Mouse (Mus musculus) kidney, adult 18-20 months (tissue): ENCODE measurements around the gene Cep164.

Source experiments
- DNase-seq: peaks from one replicate; pipeline ENCODE4 v3.0.0; 2021

Cep164 gene

DNA sequence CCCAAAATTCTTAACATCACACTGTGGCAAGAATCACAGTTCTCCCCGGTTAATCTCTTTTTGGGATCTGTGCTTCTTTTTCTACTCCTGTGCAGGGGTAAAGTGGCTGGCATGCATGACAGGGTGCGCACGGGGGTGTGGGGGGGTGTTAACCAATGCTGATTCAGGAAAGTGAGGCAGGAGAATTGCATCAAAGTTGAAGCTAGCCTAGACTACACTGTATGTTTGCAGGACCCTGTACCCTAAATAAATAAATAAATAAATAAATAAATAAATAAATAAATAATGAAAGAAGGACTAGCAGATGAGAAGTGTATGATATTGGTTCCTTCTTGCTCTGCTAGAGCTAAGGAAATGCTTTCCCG lies 9.6 kb upstream of the Cep164 start:
- no peak for DNase-seq

DNA sequence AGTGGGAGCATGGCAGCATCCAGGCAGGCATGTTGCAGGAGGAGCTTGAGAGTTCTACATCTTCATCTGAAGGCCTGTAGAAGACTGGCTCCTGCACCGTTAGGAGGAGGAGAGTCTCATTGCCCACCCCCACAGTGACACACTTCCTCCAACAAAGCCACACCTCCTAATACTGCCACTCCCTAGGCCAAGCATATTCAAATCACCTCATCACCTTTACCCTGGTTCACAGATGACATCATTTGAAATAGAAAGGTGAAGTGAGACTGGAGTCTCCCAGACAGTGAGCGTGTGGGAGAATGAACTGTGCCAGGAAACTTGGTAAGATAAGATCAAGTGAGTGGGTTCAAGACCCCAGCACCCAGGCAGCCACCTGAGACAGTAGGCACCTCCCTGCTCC lies 5.0 kb upstream of the Cep164 start:
- DNase-seq, result no peak

GRCm38 (mm10) chr9:45832898-45833297 lies 4.4 kb upstream of the Cep164 start:
- no peak for DNase-seq

- DNase-seq, result peak; percentile 77
Measured at GRCm38 (mm10) chr9:45829107-45829506, 616 bp upstream of the Cep164 start.

DNA sequence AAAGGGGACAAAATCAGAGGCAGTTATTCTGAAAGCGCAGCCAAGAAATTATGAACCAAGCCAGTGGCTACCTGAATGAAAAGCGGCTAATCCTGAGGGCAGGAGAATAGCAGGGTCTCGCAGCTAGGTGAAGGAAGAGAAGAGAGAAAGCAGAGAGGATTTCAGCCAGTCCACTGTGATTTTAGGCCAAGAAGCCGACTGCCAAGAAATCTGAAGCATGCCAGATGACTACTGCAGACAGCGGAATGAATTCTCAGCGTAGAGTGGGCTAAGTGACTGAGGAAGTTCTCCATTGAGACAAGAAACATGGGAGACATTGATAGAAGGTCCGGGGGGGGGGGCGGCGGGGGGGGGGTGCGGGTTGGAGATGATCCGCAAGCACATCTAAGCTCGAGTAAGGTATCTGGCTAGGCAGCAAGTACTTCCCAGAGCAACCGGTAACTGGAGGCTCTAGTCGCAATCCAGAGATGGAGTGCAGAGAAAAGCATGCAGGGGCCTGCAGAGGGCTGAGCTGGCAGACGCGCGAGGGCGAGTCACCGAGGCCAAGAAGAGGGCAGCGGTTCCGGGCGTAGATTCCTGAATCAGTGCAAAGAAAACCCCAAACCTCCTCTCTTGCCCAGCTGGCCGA lies 714 bp downstream of the Cep164 start:
- no peak for DNase-seq

DNA sequence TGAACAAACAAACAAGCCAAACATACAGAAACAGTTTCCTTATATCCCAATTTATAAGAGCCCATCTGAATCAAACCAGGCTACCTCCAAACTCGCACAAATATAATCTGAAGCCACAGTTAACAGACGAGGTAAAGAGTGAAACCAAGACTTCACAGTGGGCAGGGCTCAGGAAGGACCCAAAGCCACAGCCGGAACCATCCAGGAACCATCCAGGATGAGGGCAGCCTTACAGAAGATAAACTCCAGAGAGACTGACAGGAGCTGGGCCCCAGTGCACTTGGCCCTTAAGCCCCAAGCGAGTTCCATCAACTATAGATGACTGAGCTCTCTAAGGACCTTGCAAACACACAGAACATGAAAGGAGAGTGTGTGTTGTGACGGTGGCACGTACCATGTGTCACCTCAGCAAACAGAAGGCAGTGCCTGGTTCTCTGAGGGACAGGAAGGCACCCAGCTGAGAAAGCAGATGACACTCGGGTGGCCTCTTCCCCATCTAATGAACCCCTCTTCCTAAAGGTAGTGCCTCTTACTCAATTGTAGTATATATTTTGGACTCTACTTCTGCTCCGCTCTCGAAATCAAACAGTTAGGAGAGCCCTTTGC lies 10.0 kb downstream of the Cep164 start:
- no peak for DNase-seq

DNA sequence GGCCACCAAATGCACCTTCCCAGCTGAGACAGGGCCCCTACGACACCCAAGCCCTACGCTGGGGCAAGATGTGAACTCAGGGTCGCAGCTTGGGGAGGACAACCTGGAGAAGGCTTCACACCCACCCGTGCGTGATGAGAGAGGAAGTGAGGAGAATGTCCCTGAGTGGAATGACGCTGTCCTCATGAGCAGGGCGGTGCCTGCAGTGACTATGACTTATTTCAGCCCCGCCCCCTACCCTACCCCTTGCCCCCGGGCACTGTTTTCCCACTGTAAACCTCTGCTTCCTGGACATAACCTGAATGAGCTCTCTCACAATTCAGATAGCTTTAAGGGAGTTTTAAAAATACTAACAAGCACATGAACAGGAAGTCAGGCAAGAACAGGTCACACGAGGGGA lies 13.0 kb downstream of the Cep164 start:
- DNase-seq, result no peak

DNA sequence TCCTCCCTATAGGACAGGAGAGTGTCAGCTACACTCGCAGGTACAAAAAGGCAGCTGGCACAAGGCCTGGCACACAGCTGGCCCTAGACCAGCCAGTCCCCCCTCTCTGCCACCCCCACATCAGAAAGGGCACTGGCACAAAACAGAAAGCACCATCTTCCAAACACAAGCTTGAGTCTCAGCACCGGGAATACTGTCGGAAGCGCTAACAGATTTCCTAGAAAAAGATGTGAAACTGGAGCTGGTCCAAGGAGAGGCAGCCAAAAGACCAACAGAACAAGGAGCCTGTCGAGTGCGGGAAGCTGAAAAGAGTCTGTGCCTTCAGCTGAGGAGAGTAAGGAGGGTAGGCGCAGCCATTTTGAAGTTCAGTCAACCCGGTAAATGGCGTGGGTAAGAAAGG lies 13.4 kb downstream of the Cep164 start:
- peak; percentile 19 for DNase-seq

DNA sequence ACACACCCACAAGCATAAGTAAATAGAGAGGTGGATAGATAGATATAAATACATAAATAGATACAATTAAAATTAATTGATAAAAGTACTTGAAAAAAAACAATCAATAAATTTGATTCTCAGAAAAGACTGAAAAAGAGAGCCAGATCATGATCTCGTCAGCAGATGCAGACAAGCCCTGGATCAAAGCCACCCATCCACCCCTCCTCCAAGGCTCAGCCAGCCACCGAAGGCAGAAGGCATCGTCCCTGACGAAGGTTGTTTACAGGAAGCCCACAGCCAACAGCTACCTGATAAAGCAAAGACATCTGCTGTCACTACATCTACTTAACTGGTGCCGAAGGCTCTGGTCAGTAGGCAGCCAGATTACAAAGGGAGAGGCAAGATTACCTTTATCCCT lies 16.5 kb downstream of the Cep164 start:
- DNase-seq, result no peak

- DNase-seq, result no peak
Measured at GRCm38 (mm10) chr9:45807761-45808160, 20.7 kb downstream of the Cep164 start.

GRCm38 (mm10) chr9:45807337-45807736 lies 21.2 kb downstream of the Cep164 start:
- DNase-seq, result no peak

DNA sequence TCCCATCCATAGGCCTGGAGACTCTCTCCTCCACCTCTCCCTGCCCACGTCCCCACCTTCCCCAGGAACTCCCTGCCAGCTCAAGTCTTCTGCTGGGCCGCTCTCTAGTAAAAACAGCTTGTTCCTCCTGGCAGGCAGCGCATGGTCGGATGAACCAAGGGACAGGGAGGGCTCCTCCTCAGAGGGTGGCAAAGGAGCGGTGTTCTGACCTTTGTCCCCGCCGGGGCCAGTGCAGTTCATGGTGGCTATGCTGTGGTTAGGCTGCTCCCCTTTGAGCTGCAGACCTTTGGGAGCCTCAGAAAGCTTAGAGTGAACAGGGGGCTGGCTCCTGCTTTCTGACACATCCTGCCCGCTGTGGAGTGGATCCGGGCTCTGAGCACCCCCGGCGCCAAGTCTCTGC lies 21.6 kb downstream of the Cep164 start:
- peak; percentile 67 for DNase-seq

- DNase-seq, result no peak
Measured at GRCm38 (mm10) chr9:45803070-45803774, 25.3 kb downstream of the Cep164 start.

DNA sequence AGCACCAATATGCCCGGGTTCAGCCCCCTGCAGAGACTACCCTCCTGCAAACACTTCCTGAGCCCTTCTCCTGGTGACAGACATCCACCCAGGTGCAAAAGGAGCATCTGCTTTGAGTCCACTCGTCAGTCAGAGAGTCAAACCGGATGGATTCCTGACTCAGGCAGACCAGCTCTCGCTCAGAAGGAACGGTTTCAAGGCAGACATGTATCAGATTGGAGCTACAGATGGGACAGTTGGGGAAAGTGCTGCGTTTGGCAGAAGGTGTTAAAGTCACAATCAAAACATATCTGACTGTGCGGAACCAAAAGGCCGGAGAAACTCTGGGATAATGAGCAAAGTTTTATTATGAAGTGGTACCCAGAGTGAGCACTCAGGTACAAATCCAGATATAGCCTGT lies 29.1 kb downstream of the Cep164 start:
- DNase-seq, result no peak

GRCm38 (mm10) chr9:45798467-45799164 lies 29.9 kb downstream of the Cep164 start:
- DNase-seq, result no peak

- DNase-seq, result no peak
Measured at GRCm38 (mm10) chr9:45797271-45797670, 31.2 kb downstream of the Cep164 start.

- DNase-seq, result no peak
Measured at GRCm38 (mm10) chr9:45795722-45796121, 32.8 kb downstream of the Cep164 start.

GRCm38 (mm10) chr9:45793697-45794096 lies 34.8 kb downstream of the Cep164 start:
- DNase-seq, result no peak

DNA sequence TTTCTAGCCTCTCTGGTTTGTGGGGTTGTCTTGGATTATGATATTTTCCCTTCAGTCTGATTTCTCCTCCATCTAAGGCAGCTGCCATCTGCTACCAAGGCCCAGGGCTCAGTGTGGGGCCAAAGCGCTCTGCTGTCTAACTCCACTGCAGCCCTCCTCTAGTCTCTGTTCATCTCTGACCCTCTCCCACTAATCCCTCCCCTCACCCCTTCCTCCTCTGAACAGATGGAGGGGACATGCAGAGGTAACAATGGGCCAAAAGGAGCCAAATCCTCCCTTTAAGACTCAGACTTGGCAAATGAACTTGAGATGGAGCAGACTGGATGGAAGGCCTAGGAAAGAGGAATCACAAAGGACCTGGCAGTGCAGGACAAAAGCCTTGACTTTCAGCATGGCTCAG lies 36.3 kb downstream of the Cep164 start:
- no peak for DNase-seq

- DNase-seq, result no peak
Measured at GRCm38 (mm10) chr9:45791456-45792142, 36.9 kb downstream of the Cep164 start.

GRCm38 (mm10) chr9:45788405-45788804 lies 40.1 kb downstream of the Cep164 start:
- DNase-seq, result no peak

DNA sequence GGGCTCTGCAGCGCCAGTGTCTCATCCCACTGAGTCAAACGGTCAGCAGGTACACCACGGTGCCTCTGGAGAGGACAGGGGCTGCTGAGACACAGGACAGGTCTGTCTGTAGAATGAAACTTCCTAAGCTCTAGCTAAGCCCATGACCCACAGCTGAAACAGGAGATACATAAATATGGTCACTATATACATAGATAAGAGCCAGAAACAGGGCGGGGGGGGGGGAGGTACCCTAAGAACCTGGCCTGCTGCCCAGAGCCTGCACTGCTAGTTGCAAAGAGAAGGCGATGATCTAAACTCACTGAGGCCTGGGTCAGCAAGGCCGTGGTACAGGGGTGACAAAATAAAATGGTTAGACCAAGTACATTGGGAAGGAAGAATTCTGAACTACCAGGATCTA lies 40.9 kb downstream of the Cep164 start:
- DNase-seq, result no peak

DNA sequence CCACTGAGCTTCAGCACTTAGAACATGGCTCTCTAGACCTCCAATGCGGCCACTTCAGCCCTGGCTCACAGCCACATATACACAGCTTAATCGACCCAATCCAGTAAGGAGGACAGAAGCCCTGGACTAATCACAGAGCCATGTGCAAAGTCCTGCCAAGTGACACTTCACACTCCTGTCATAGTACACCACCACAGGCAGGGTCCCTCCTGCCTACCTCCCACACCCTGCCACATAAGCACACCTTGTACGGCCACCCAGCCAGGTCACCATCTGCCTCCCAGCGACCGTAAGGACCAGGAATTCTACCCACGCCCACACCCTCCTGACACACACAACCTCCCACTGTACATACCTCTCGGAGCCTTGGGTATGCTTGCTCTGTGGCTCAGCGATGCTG lies 41.4 kb downstream of the Cep164 start:
- no peak for DNase-seq
